Mouse (Mus musculus): ENCODE results near the gene Pih1d1. TPM values are rescaled to one million over a fixed set of nuclear protein-coding genes. Genes with fewer than 3 reads are reported as not detected.
"Not testable (repeated sequence)": the region's sequence is repeated elsewhere in the genome, so short reads cannot be mapped to it uniquely, and the experiment has no call there.

The Pih1d1 gene
- polyA plus RNA-seq, 1 experiment = 62.5 TPM

GRCm38 (mm10) chr7:45162996-45163615 lies 9.0 kb downstream of the Pih1d1 start:
- no peak for DNase-seq (ENCODE audit: low read depth, low spot score)
- 69% methylated on average over 9 of the region's 9 CpGs for WGBS

- DNase-seq (ENCODE audit: low read depth, low spot score) = no peak
- 3% methylated on average over 41 of the region's 41 CpGs for WGBS
Observed at GRCm38 (mm10) chr7:45163735-45164490, 9.8 kb downstream of the Pih1d1 start, which contains the start of gene Slc17a7. Slc17a7 (plus strand) TSS chr7:45163949.

DNA sequence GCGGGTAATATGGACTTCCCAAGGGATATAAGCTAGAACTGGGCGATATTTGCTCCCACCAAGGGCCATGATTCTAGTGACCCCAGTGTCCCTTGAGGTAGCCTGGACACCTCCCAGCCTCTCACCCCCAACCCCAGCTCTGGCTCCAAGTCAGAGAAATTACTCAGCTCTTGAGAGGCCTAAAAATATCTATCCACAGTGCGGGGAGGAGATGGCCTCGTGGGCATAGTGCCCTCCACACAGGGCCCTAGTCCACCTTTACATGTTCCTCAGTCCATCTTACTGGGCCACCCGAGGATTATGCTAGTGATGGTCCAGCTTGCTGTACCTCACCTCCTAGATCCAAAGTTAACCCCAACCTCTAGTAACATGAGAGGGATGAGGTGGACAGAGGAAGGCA lies 10.7 kb downstream of the Pih1d1 start:
- 68% methylated on average over 5 of the region's 5 CpGs for WGBS
- DNase-seq (ENCODE audit: low read depth, low spot score) = no peak

- DNase-seq (ENCODE audit: low read depth, low spot score) = no peak
- WGBS = 63% methylated on average over 11 of the region's 11 CpGs
Observed at GRCm38 (mm10) chr7:45165701-45166100, 11.6 kb downstream of the Pih1d1 start.

- 35% methylated on average over 10 of the region's 10 CpGs for WGBS
- DNase-seq (ENCODE audit: low read depth, low spot score) = no peak
Observed at GRCm38 (mm10) chr7:45166950-45167401, 12.9 kb downstream of the Pih1d1 start.

DNA sequence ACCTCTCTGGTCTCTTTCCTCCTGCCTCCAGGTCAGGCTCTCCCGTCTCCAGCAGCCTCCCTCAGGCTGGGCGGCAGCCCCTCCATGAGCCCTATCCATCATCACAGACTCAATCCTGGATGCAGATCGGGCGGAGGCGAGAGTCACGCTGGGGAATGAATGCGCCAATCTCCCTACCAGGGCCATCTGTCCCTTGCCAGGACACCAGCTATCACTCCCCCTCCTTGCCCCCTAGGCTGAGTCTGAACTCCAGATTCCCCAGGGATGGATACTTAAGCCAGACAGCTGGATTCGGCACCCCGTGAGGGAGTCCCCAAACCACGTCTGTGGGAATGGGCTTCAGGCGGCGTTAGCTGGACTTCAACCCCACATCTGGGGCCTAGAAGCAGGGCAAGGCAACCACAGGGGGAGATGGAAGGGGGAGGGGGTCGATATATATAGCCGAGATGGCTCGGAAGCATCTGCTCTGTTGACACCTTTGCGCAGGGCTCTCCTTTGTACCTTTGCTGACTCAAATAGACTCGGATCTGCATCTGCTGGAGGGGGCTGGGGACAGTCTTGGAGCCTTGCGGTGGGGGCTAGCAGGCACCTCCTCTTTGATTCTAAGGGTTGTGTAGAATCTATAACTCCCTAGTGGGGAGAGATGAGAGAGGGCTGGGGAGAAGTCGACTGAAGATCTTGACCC lies 13.8 kb downstream of the Pih1d1 start:
- no peak for DNase-seq (ENCODE audit: low read depth, low spot score)
- 11% methylated on average over 19 of the region's 19 CpGs for WGBS

GRCm38 (mm10) chr7:45168656-45169055 lies 14.6 kb downstream of the Pih1d1 start:
- DNase-seq (ENCODE audit: low read depth, low spot score) = no peak
- 10% methylated on average over 24 of the region's 24 CpGs for WGBS

- no peak for DNase-seq (ENCODE audit: low read depth, low spot score)
- 88% methylated on average over 3 of the region's 3 CpGs for WGBS
Observed at GRCm38 (mm10) chr7:45169495-45169894, 15.4 kb downstream of the Pih1d1 start.

DNA sequence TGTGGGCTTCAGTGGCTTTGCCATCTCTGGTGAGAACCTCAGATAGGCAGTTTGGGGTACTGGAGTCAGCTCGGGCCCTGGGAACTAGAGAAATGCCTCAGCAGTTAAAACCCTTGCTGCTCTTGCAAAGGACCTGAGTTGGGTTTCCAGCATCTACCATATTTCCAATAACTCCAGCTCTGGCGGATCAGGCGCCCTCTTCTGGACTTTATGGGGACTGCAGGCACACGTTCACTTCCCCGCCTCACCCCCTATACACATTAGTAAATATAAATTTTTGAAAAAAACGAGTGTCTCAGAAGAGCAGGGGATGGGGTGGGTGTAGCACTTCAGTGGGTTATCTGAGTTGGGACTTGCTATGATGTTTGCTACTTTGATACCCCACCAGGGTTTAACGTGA lies 18.9 kb downstream of the Pih1d1 start:
- 59% methylated on average over 7 of the region's 7 CpGs for WGBS
- DNase-seq (ENCODE audit: low read depth, low spot score) = no peak

DNA sequence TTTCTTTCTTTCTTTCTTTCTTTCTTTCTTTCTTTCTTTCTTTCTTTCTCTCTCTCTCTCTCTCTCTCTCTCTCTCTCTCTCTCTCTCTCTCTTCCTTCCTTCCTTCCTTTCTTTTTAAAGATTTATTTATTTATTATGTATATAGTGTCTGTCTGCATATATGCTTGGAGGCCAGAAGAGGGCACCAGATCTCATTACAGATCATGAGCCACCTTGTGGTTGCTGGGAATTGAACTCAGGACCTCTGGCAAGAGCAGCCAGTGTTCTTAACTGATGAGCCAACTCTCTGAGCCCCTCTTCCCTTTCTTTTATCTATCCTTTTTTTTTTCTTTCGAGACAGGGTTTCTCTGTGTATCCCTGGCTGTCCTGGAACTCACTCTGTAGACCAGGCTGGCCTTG lies 19.7 kb downstream of the Pih1d1 start:
- 59% methylated on average over 1 of the region's 1 CpGs for WGBS
- not testable (repeated sequence) for DNase-seq (ENCODE audit: low read depth, low spot score)

DNA sequence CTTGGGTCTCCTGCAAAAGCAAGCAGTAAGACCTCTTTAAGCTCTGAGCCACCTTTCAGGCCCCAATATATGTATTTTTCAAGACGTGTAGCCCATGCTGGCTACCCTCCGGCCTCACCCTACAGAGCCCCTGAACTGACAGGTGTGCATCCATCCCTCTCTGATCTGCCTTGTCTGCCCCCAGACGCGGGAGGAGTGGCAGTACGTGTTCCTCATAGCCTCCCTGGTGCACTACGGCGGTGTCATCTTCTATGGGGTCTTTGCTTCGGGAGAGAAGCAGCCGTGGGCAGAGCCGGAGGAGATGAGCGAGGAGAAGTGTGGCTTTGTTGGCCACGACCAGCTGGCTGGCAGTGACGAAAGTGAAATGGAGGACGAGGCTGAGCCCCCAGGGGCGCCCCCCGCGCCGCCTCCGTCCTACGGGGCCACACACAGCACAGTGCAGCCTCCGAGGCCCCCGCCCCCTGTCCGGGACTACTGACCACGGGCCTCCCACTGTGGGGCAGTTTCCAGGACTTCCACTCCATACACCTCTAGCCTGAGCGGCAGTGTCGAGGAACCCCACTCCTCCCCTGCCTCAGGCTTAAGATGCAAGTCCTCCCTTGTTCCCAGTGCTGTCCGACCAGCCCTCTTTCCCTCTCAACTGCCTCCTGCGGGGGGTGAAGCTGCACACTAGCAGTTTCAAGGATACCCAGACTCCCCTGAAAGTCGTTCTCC lies 20.6 kb downstream of the Pih1d1 start:
- DNase-seq (ENCODE audit: low read depth, low spot score) = no peak
- 8% methylated on average over 29 of the region's 29 CpGs for WGBS

DNA sequence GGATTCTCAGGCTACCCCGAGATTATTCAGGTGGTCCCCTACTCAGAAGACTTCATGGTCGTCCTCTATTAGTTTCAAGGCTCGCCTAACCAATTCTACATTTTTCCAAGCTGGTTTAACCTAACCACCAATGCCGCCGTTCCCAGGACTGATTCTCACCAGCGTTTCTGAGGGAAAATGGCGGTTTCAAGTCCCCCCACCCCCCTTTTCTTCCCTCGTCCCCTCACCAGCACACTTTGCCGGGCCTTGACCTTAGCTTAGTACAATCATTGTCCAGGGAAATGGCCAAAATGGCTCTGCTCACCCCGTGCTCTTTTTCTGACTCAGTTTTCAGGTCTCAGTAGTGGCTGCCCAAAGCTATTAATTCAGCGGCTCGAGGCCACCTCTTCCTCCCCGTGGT lies 21.3 kb downstream of the Pih1d1 start:
- WGBS = 4% methylated on average over 13 of the region's 13 CpGs
- no peak for DNase-seq (ENCODE audit: low read depth, low spot score)

DNA sequence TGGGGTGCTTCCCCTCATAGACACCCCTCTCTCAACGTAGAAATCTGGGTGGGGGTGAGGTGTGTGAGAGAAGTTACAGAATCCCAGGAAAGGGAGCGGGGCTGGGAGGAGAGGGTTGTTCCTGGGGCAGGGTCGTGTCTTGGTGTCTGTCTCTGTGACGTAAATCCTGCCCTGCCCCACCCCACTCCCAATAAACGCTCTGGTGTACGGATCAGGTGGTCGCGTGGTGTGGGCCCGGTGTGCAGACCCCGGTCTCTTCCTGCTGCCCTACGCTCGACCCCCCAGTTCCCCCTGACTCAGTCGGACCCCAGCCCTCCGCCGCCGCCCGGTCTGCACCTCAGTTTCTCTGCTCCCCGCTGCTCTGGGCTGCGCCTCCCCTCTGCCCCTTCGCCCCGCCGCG lies 21.8 kb downstream of the Pih1d1 start:
- no peak for DNase-seq (ENCODE audit: low read depth, low spot score)
- WGBS = 5% methylated on average over 23 of the region's 23 CpGs

DNA sequence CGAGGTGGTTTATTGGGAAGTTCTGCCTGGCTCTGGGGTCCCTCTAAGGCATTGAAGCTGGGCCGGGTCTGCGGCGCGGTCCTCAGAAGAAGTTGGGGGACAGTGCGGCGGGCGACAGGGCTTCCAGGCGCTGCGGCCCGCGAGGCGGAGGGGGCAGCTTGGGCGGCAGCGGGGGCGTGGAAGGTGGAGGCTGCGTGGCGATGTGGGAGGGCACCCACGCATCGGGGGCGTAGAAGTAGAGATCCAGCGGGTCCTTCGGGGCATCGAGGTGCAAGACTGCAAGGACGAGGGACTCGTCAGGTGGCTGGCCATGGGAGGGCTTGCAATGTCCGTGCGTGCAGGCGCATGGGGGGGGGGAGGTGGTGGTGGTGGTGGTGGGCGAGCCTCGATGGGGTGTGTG lies 22.3 kb downstream of the Pih1d1 start:
- DNase-seq (ENCODE audit: low read depth, low spot score) = no peak
- WGBS = 4% methylated on average over 30 of the region's 31 CpGs

- 18% methylated on average over 7 of the region's 7 CpGs for WGBS
- no peak for DNase-seq (ENCODE audit: low read depth, low spot score)
Observed at GRCm38 (mm10) chr7:45178550-45178949, 24.4 kb downstream of the Pih1d1 start.

GRCm38 (mm10) chr7:45179469-45179868 lies 25.4 kb downstream of the Pih1d1 start, which contains the start of gene Gfy:
Gfy (minus strand) TSS chr7:45179569.
- WGBS = 34% methylated on average over 7 of the region's 7 CpGs
- DNase-seq (ENCODE audit: low read depth, low spot score) = no peak

DNA sequence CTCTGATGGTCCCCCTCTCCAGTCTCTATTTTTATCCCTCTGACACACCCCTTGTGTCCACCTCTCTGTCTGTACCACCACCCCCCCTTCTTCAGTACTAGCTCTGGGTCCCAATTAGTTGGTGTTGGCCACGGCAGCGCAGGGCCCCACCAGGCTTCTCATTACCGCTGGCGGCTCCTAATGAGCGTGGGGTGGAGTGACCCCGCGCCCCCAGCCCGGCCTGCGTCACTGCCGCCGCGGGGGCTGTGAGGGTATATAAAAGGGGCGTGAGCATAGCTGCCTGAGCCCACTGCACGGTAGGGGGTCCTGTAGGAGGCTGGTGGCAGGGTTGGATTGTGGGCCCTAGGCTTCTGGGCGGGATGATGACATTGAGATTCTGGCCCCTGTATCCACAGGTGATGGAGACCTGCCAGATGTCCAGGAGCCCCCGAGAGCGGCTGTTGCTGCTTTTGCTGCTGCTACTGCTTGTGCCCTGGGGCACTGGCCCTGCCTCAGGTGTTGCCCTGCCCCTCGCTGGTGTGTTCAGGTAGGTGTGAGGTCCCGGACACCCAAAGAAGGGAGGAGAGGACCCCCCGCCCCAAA lies 26.9 kb downstream of the Pih1d1 start, which contains the start of gene Pth2:
Pth2 (plus strand) TSS at position 100 of the 582 bp plus-strand sequence.
- no peak for DNase-seq (ENCODE audit: low read depth, low spot score)
- WGBS = 27% methylated on average over 20 of the region's 20 CpGs

GRCm38 (mm10) chr7:45181540-45181939 lies 27.4 kb downstream of the Pih1d1 start:
- WGBS = 6% methylated on average over 35 of the region's 35 CpGs
- no peak for DNase-seq (ENCODE audit: low read depth, low spot score)

DNA sequence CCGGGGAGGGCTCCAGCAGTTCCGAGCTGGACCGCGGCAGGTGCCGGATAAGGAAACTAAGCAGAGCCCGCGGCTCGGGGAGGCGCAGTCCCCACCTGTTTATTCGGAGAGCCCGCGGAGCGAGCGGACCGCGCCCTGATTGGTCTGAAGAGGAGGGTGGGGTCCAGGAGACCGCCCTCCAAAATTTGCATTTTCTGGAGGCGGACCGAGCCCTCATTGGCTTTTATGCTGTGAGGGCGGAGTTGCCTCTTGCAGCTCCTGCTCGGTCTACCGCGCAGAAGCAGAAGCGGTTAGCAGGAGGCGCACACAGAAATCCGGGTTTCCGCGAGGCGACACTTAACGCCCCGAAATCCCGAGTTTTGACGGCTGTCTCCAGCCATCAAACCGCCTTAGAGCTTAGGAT lies 28.1 kb downstream of the Pih1d1 start:
- under 1% methylated on average over 34 of the region's 34 CpGs for WGBS

More for the DNA sequence above, 28.1 kb downstream of the Pih1d1 start:
- DNase-seq (ENCODE audit: low read depth, low spot score) = peak; percentile 74
